Mouse (Mus musculus) thymus, adult 2 months (tissue): ENCODE results near the gene D2hgdh. TPM values are rescaled to one million over a fixed set of nuclear protein-coding genes. Genes with fewer than 3 reads are reported as not detected.

Source experiments
- DNase-seq: peaks from one replicate; pipeline ENCODE4 v3.0.0; 2021
- H3K27ac ChIP-seq: fragments of 200-500 bp; 2 replicates; pipeline ENCODE4 v1.5.1; 2012; ENCODE audit warnings: low read length, control low read depth; ENCODE audit not compliant: control insufficient read depth, insufficient read depth
- H3K27me3 ChIP-seq: fragments of 200-500 bp; 2 replicates; pipeline ENCODE4 v1.6.1; 2012; ENCODE audit warnings: mild to moderate bottlenecking, low read length, moderate library complexity, mixed read lengths; ENCODE audit not compliant: control insufficient read depth, insufficient read depth
- H3K36me3 ChIP-seq: fragments of 200-500 bp; 2 replicates; pipeline ENCODE4 v1.6.1; 2012; ENCODE audit warnings: mild to moderate bottlenecking, low read length, moderate library complexity; ENCODE audit not compliant: control insufficient read depth, insufficient read depth
- H3K4me1 ChIP-seq: fragments of 200-500 bp; replicated peaks from 2 replicates; pipeline ENCODE4 v1.6.1; 2012; ENCODE audit warnings: low read length; ENCODE audit not compliant: control insufficient read depth, insufficient read depth
- H3K4me3 ChIP-seq: fragments of 200-500 bp; 2 replicates; pipeline ENCODE4 v1.5.1; 2012; ENCODE audit warnings: mild to moderate bottlenecking, low read length, control low read depth, moderate library complexity; ENCODE audit not compliant: control insufficient read depth, insufficient read depth
- CTCF ChIP-seq: fragments of 200-500 bp; IDR thresholded peaks from 2 replicates; pipeline ENCODE4 v1.5.1; 2012; ENCODE audit warnings: mild to moderate bottlenecking, control low read depth, low read length, moderate library complexity, borderline replicate concordance; ENCODE audit not compliant: control insufficient read depth, poor library complexity, insufficient read depth; ENCODE audit errors: extremely low read depth
- POLR2A ChIP-seq: fragments of 200-500 bp; IDR thresholded peaks from 2 replicates; pipeline ENCODE4 v1.6.1; 2012; ENCODE audit warnings: mild to moderate bottlenecking, low read length, control low read depth, moderate library complexity; ENCODE audit not compliant: control insufficient read depth, poor library complexity, insufficient read depth; ENCODE audit errors: extremely low read depth
- WGBS: fragments of 180-500 bp; shearing (Covaris S2); methylation state at CpG from one replicate; pipeline ENCODE4 v1.1.7; 2018; 5-methylcytosine and 5-hydroxymethylcytosine counted together
- polyA plus RNA-seq: library from polyadenylated mRNA; depleted of rRNA; stranded (reverse); fragments of >200 nt; gene quantifications from 2 replicates; pipeline ENCODE4 v1.2.3, GENCODE M21; 2012

The D2hgdh gene
- polyA plus RNA-seq, 1 experiment = 41.7 TPM

GRCm38 (mm10) chr1:93802771-93803170 is 21.9 kb upstream of the D2hgdh start:
- no peaks in the 10 kb centered on the region for H3K27me3 ChIP-seq
- H3K36me3 ChIP-seq = peaks cover 6% of the 10 kb centered on the region; the same call in 1 of the 2 replicates
- H3K4me1 ChIP-seq = peaks cover 20% of the 10 kb centered on the region
- no peak overlapping the region for H3K4me3 ChIP-seq
- H3K27ac ChIP-seq = no peak overlapping the region; the same call in 1 of the 2 replicates
- TF ChIP-seq CTCF (no peak), POLR2A (no peak)
- WGBS = 86% methylated on average over 5 of the region's 5 CpGs
- no peak for DNase-seq

GRCm38 (mm10) chr1:93803556-93804507 is 20.9 kb upstream of the D2hgdh start, which contains the start of gene Ing5:
Gene Ing5, plus strand, starts transcription at chr1:93803965.
- peaks cover 20% of the 10 kb centered on the region for H3K4me1 ChIP-seq

DNA sequence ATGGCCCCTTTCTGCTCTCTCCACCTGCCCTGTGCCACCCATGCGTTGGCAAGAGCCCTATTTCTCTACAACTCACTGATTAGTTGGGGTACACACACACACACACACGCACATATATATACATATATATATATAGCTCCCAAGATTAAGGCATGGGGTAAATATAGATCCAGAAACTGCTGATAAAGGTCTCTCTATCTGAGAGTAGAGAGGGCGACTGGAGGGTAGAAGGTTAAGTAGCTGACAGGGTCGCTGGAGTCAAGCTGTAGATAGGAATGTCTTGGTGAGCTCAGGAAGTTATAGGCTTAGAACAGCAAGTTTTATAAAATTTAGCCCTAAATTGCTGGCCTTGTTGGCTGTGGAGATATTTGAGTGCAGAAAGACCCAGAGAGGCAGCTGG is 19.9 kb upstream of the D2hgdh start:
- TF ChIP-seq POLR2A (no peak), CTCF (no peak)
- peaks cover 10% of the 10 kb centered on the region for H3K36me3 ChIP-seq
- DNase-seq = no peak
- no peak overlapping the region for H3K4me3 ChIP-seq
- no peak overlapping the region for H3K27ac ChIP-seq
- WGBS = 87% methylated on average over 4 of the region's 4 CpGs
- H3K4me1 ChIP-seq = peaks cover 20% of the 10 kb centered on the region
- no peaks in the 10 kb centered on the region for H3K27me3 ChIP-seq

More at GRCm38 (mm10) chr1:93803556-93804507, 20.9 kb upstream of the D2hgdh start, which contains the start of gene Ing5:
- peak; percentile 100 for DNase-seq
- under 1% methylated on average over 88 of the region's 94 CpGs for WGBS
- Histone ChIP-seq H3K27ac (peak within 1 kb of the TSS; percentile 74), H3K4me3 (peak within 1 kb of the TSS; percentile 72), H3K27me3 (no peaks in the 10 kb centered on the region), H3K36me3 (peaks cover 6% of the 10 kb centered on the region; the same call in 1 of the 2 replicates)
- peak; percentile 91 for TF ChIP-seq CTCF
- TF ChIP-seq POLR2A = peak; percentile 77

- TF ChIP-seq CTCF = no peak
- TF ChIP-seq POLR2A = no peak
- H3K4me3 ChIP-seq = no peak overlapping the region
- 52% methylated on average over 5 of the region's 5 CpGs for WGBS
- H3K36me3 ChIP-seq = peaks cover 11% of the 10 kb centered on the region
- H3K4me1 ChIP-seq = peaks cover 20% of the 10 kb centered on the region
- H3K27ac ChIP-seq = no peak overlapping the region
- no peaks in the 10 kb centered on the region for H3K27me3 ChIP-seq
- peak; percentile 5 for DNase-seq
Observed at GRCm38 (mm10) chr1:93805221-93805951, 19.3 kb upstream of the D2hgdh start.

GRCm38 (mm10) chr1:93808871-93809270 is 15.8 kb upstream of the D2hgdh start:
- H3K27ac ChIP-seq = no peak overlapping the region
- H3K4me3 ChIP-seq = no peak overlapping the region
- DNase-seq = no peak
- H3K4me1 ChIP-seq = peaks cover 9% of the 10 kb centered on the region
- peaks cover 36% of the 10 kb centered on the region for H3K36me3 ChIP-seq
- TF ChIP-seq POLR2A = no peak
- no peak for TF ChIP-seq CTCF
- no peaks in the 10 kb centered on the region for H3K27me3 ChIP-seq
- WGBS = 93% methylated on average over 4 of the region's 4 CpGs

DNA sequence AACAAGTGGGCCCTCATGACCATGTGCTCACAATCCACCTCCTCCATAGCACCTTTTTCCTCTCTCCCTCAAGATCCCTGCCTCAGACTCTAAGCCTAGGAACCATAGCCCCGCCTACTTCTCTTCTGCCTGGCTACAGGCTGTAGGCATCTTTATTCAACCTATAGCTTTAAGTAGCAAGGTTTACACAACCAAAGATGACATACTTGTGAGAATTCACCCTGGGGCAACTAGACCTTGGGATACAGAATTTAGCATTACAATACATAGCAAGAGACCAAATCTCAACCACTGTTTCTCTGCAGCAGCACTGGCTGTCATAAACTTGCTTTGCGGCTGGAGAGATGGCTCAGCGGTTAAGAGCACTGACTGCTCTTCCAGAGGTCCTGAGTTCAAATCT is 14.7 kb upstream of the D2hgdh start:
- Histone ChIP-seq H3K4me3 (no peak overlapping the region), H3K36me3 (peaks cover 45% of the 10 kb centered on the region), H3K27me3 (no peaks in the 10 kb centered on the region), H3K4me1 (0 out of 2 replicates have a peak, but pooled peaks cover 4% of the 10 kb centered on the region), H3K27ac (no peak overlapping the region)
- no peak for TF ChIP-seq POLR2A
- TF ChIP-seq CTCF = no peak
- DNase-seq = no peak
- WGBS = 99% methylated on average over 3 of the region's 3 CpGs
